8 mouse cellular contexts compared by ENCODE assay signal in the genomic region with DNA sequence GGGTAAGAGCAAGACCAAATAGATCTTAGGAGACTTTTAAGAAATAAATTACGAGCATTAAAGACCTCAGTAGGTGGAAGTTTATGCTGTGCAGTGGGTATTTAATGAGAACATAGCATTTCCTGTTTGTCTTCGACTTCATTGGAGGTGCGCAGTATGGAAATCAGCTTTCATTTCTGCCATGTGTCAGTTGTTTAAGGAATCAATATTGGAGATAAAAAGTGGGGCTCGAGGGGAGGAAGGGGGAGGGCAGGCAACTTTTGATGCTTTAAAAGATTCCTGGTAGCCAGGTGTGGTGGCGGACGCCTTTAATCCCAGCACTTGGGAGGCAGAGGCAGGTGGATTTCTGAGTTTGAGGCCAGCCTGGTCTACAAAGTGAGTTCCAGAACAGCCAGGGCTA. TPM values are rescaled to one million over a fixed set of nuclear protein-coding genes. Genes with fewer than 3 reads are reported as not detected.
DNase-seq lines count a peak whose midpoint lies in the region; ATAC-seq and TF ChIP-seq lines count a peak whose summit lies in the region.

No protein-coding gene starts in this region.

- no peak overlapping the region for H3K9ac ChIP-seq in kidney, embryonic 16.5 days (replicated peaks; ENCODE audit: low read length)
- H3K9ac ChIP-seq in hindbrain, embryonic 16.5 days (ENCODE audit: low read depth, low read length) = peak overlapping the region; percentile 89; the same call in 1 of the 2 replicates
- no peak overlapping the region for H3K9ac ChIP-seq in midbrain, embryonic 15.5 days

- 71% methylated on average over 6 of the region's 6 CpGs for WGBS in kidney, embryonic 16.5 days
- WGBS in hindbrain, embryonic 16.5 days = 70% methylated on average over 6 of the region's 6 CpGs
- WGBS in midbrain, embryonic 15.5 days = 69% methylated on average over 6 of the region's 6 CpGs

- H3K4me3 ChIP-seq in kidney, embryonic 16.5 days (ENCODE audit: low read length) = peak overlapping the region; percentile 60
- peak overlapping the region; percentile 68 for H3K4me3 ChIP-seq in bone marrow macrophage, adult 2 months (ENCODE audit: insufficient read depth, low read length)
- H3K4me3 ChIP-seq in hindbrain, embryonic 16.5 days (ENCODE audit: low read length) = peak overlapping the region; percentile 74
- peak overlapping the region; percentile 53 for H3K4me3 ChIP-seq in midbrain, embryonic 15.5 days

- DNase-seq in kidney, adult 8-10 months = no peak
- DNase-seq in left cerebral cortex, adult 8-10 months (ENCODE audit: low spot score in 2 of 2) = no peak
- no peak for DNase-seq in kidney, postnatal 25 days
- no peak for DNase-seq in adipocyte (ENCODE audit: low spot score)

- ATAC-seq in kidney, embryonic 16.5 days (ENCODE audit: low FRiP score, low TSS enrichment) = no peak
- no peak for ATAC-seq in hindbrain, embryonic 16.5 days
- no peak for ATAC-seq in midbrain, embryonic 15.5 days (replicated peaks)

- H3K27ac ChIP-seq in kidney, embryonic 16.5 days (ENCODE audit: low read length) = no peak overlapping the region; the same call in 1 of the 2 replicates
- peak overlapping the region; percentile 94; the same call in 1 of the 2 replicates for H3K27ac ChIP-seq in bone marrow macrophage, adult 2 months (ENCODE audit: insufficient read depth, low read depth, low read length)
- no peak overlapping the region for H3K27ac ChIP-seq in hindbrain, embryonic 16.5 days (ENCODE audit: low read depth, low read length)
- H3K27ac ChIP-seq in midbrain, embryonic 15.5 days = 0 out of 2 replicates have a peak overlapping the region, but pooled peaks have one; percentile 81

- H3K4me2 ChIP-seq in kidney, embryonic 16.5 days (replicated peaks; ENCODE audit: low read depth, low read length) = peak overlapping the region; percentile 83
- H3K4me2 ChIP-seq in hindbrain, embryonic 16.5 days (ENCODE audit: low read length) = peak overlapping the region; percentile 85
- H3K4me2 ChIP-seq in midbrain, embryonic 15.5 days = peak overlapping the region; percentile 86

- H3K36me3 ChIP-seq in kidney, embryonic 16.5 days (ENCODE audit: insufficient read depth, low read length) = no peaks in the 10 kb centered on the region
- no peaks in the 10 kb centered on the region for H3K36me3 ChIP-seq in hindbrain, embryonic 16.5 days (ENCODE audit: control insufficient read depth, insufficient read depth, low read length)
- H3K36me3 ChIP-seq in midbrain, embryonic 15.5 days (replicated peaks) = no peaks in the 10 kb centered on the region

- no peak for TF ChIP-seq POLR2A in bone marrow macrophage, adult 2 months (IDR thresholded peaks at IDR 0.05; ENCODE audit: borderline replicate concordance, low read depth, low read length)

- no peaks in the 10 kb centered on the region for H3K9me3 ChIP-seq in kidney, embryonic 16.5 days (ENCODE audit: low read length)
- H3K9me3 ChIP-seq in hindbrain, embryonic 16.5 days (ENCODE audit: control insufficient read depth, low read length) = no peaks in the 10 kb centered on the region
- no peaks in the 10 kb centered on the region for H3K9me3 ChIP-seq in midbrain, embryonic 15.5 days

- no peak for TF ChIP-seq CTCF in bone marrow macrophage, adult 2 months (IDR thresholded peaks at IDR 0.05; ENCODE audit: low read depth, low read length)

- no peaks in the 10 kb centered on the region for H3K27me3 ChIP-seq in kidney, embryonic 16.5 days (ENCODE audit: insufficient read depth, low read length)
- H3K27me3 ChIP-seq in hindbrain, embryonic 16.5 days (replicated peaks; ENCODE audit: control insufficient read depth, insufficient read depth, low read length) = no peaks in the 10 kb centered on the region
- H3K27me3 ChIP-seq in midbrain, embryonic 15.5 days (replicated peaks) = no peaks in the 10 kb centered on the region

- H3K4me1 ChIP-seq in kidney, embryonic 16.5 days (ENCODE audit: insufficient read depth, low read length) = peaks cover 18% of the 10 kb centered on the region
- H3K4me1 ChIP-seq in bone marrow macrophage, adult 2 months (ENCODE audit: control insufficient read depth, insufficient read depth, low read length) = peaks cover 15% of the 10 kb centered on the region
- peaks cover 9% of the 10 kb centered on the region for H3K4me1 ChIP-seq in hindbrain, embryonic 16.5 days (ENCODE audit: control insufficient read depth, insufficient read depth, low read depth, low read length)
- peaks cover 11% of the 10 kb centered on the region for H3K4me1 ChIP-seq in midbrain, embryonic 15.5 days

RNA-seq across cellular contexts. Expression of a gene that starts 16.4 kb away (rescaled TPM):
- 4.6 and 4.8 TPM in 2 replicates for polyA plus RNA-seq in kidney, embryonic 16.5 days (2015; fragmentation: Nextera tagmentation; extraction: Ambion mirVana)
- polyA plus RNA-seq in bone marrow macrophage, adult 2 months (2012; ENCODE audit: insufficient read depth, insufficient read length, missing spikeins) = 1.4 and 1.6 TPM in 2 replicates
- polyA plus RNA-seq in hindbrain, embryonic 16.5 days (2015; fragmentation: Nextera tagmentation; extraction: Ambion mirVana) = 10.6 and 12.5 TPM in 2 replicates
- polyA plus RNA-seq in midbrain, embryonic 15.5 days (2015; fragmentation: Nextera tagmentation; extraction: Ambion mirVana) = 10.6 and 12.0 TPM in 2 replicates
- 100 to 1,000 TPM; 164 to 240 (median 191) TPM for total RNA-seq in left cerebral cortex, adult 8-10 months (2022)

Comparison
In these comparisons a context has a peak if more than half of its experiments do, and no peak if none do; other contexts are left out.
1. H3K27ac ChIP-seq: peak in bone marrow macrophage, adult 2 months (single experiment) and midbrain, embryonic 15.5 days (single experiment); none in kidney, embryonic 16.5 days (single experiment) and hindbrain, embryonic 16.5 days (single experiment).
2. Peak in every context shown above with its lines, with median percentiles within 50 percentile points of each other: H3K4me2 ChIP-seq and H3K4me3 ChIP-seq.